Mouse (Mus musculus) MEL (cell line): ENCODE data around the gene Ube2q1.

Source experiments
- CTCF ChIP-seq, 3 experiments: IDR thresholded peaks in 2 of 3; conservative IDR thresholded peaks in 1 of 3; 2 replicates each; pipeline ENCODE4 v1.5.1; 2011 to 2012; ENCODE audit warnings: low read length in 3 of 3, low read depth in 2 of 3, mild to moderate bottlenecking in 2 of 3, improper control_type of control experiment in 1 of 3, inconsistent platforms in 1 of 3, mixed read lengths in 1 of 3, moderate library complexity in 1 of 3; ENCODE audit not compliant: control insufficient read depth in 1 of 3, insufficient read depth in 1 of 3, poor library complexity in 1 of 3, severe bottlenecking in 1 of 3
- ELF1 ChIP-seq: IDR thresholded peaks from 2 replicates; pipeline ENCODE4 v1.6.1; 2014; ENCODE audit warnings: low read depth, mild to moderate bottlenecking, inconsistent platforms, low read length, improper control_type of control experiment, moderate library complexity
- GABPA ChIP-seq: IDR thresholded peaks from 2 replicates; pipeline ENCODE4 v1.6.1; 2012; ENCODE audit warnings: low read depth, mild to moderate bottlenecking, inconsistent platforms, low read length, improper control_type of control experiment, moderate library complexity
- GATA1 ChIP-seq: IDR thresholded peaks from 2 replicates; pipeline ENCODE4 v1.6.1; 2011; ENCODE audit warnings: low read depth, low read length, improper control_type of control experiment
- KAT2A ChIP-seq: conservative IDR thresholded peaks from 2 replicates; pipeline ENCODE4 v1.6.1; 2012; ENCODE audit warnings: low read depth, low read length, improper control_type of control experiment, inconsistent platforms
- MAX ChIP-seq: IDR thresholded peaks from 2 replicates; pipeline ENCODE4 v1.6.1; 2011; ENCODE audit warnings: low read length, improper control_type of control experiment
- POLR2A ChIP-seq, 2 experiments: IDR thresholded peaks; 2 replicates each; pipeline ENCODE4 v1.6.1; 2011 to 2012; ENCODE audit warnings: low read length in 2 of 2, mild to moderate bottlenecking in 2 of 2, control low read depth in 1 of 2, improper control_type of control experiment in 1 of 2, low read depth in 1 of 2, moderate library complexity in 1 of 2; ENCODE audit not compliant: control insufficient read depth in 1 of 2, insufficient read depth in 1 of 2, poor library complexity in 1 of 2
- POLR2AphosphoS2 ChIP-seq: IDR thresholded peaks from 2 replicates; pipeline ENCODE4 v1.6.1; 2011; ENCODE audit warnings: low read length, improper control_type of control experiment
- RCOR1 ChIP-seq: IDR thresholded peaks from 2 replicates; pipeline ENCODE4 v1.6.1; 2012; ENCODE audit warnings: low read depth, mild to moderate bottlenecking, inconsistent platforms, low read length, improper control_type of control experiment
- SMC3 ChIP-seq: IDR thresholded peaks from 2 replicates; pipeline ENCODE4 v1.6.1; 2011; ENCODE audit warnings: low read depth, low read length, improper control_type of control experiment
- TBP ChIP-seq: IDR thresholded peaks from 2 replicates; pipeline ENCODE4 v1.8.0; 2011; ENCODE audit warnings: low read depth, low read length, improper control_type of control experiment
- TCF12 ChIP-seq: IDR thresholded peaks from 2 replicates; pipeline ENCODE4 v1.6.1; 2014; ENCODE audit warnings: low read depth, mild to moderate bottlenecking, inconsistent platforms, low read length, improper control_type of control experiment, moderate library complexity
- USF1 ChIP-seq: IDR thresholded peaks from 2 replicates; pipeline ENCODE4 v1.6.1; 2014; ENCODE audit warnings: low read depth, mild to moderate bottlenecking, inconsistent platforms, low read length, improper control_type of control experiment, moderate library complexity
- ZNF384 ChIP-seq: IDR thresholded peaks from 2 replicates; pipeline ENCODE4 v1.6.1; 2012; ENCODE audit warnings: low read depth, mild to moderate bottlenecking, inconsistent platforms, low read length, improper control_type of control experiment

- no peak for TF ChIP-seq CTCF (IDR thresholded peaks at IDR 0.05 in 2 of 3, conservative IDR thresholded peaks at IDR 0.05 in 1 of 3; ENCODE audit: control insufficient read depth in 1 of 3, insufficient read depth in 1 of 3, low read depth in 2 of 3, low read length in 3 of 3, poor library complexity in 1 of 3, severe bottlenecking in 1 of 3)
- TF ChIP-seq POLR2A (IDR thresholded peaks at IDR 0.05; ENCODE audit: control insufficient read depth in 1 of 2, insufficient read depth in 1 of 2, low read depth in 1 of 2, low read length in 2 of 2, poor library complexity in 1 of 2), result no peak
- TF ChIP-seq USF1, result no peak
- no peak for TF ChIP-seq TBP
- TF ChIP-seq POLR2AphosphoS2, result no peak
- TF ChIP-seq MAX, result no peak
- TF ChIP-seq TCF12, result no peak
- no peak for TF ChIP-seq RCOR1
- no peak for TF ChIP-seq ZNF384
- TF ChIP-seq GABPA, result no peak
- TF ChIP-seq GATA1, result no peak
- TF ChIP-seq SMC3, result no peak
- no peak for TF ChIP-seq ELF1
- TF ChIP-seq KAT2A, result no peak
Observed at GRCm38 (mm10) chr3:89798518-89798917, 25.1 kb downstream of the Ube2q1 start.
